Mouse (Mus musculus) thymus, adult 2 months (tissue): ENCODE data around the gene Dpm3.

Source experiments
- CTCF ChIP-seq: fragments of 200-500 bp; IDR thresholded peaks from 2 replicates; pipeline ENCODE4 v1.5.1; 2012; ENCODE audit warnings: mild to moderate bottlenecking, control low read depth, low read length, moderate library complexity, borderline replicate concordance; ENCODE audit not compliant: control insufficient read depth, poor library complexity, insufficient read depth; ENCODE audit errors: extremely low read depth
- POLR2A ChIP-seq: fragments of 200-500 bp; IDR thresholded peaks from 2 replicates; pipeline ENCODE4 v1.6.1; 2012; ENCODE audit warnings: mild to moderate bottlenecking, low read length, control low read depth, moderate library complexity; ENCODE audit not compliant: control insufficient read depth, poor library complexity, insufficient read depth; ENCODE audit errors: extremely low read depth

DNA sequence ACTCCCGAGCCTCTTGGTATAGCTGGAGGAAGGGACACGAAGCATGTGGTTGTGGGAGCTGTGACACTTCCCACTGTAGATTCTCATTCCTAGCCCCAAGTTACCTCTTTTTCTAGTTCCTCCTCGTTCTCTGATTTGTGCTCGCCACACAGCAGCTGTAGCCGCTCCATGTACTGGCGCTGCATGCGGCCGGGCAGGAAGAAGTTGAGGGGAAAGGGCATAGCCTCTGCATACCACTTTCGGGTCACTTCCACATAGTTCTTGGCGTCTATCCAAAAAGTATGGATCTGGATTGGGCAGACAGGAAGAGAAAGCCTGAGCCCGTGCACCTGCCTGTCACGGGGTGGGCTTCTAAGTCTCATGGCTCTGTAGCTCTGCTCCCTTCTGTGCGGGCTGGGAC, 49.0 kb upstream of the Dpm3 start:
- no peak for TF ChIP-seq POLR2A
- no peak for TF ChIP-seq CTCF
